Mouse (Mus musculus): ENCODE data around the gene Sphk2. TPM values are rescaled to one million over a fixed set of nuclear protein-coding genes. Genes with fewer than 3 reads are reported as not detected.
"Not testable (repeated sequence)": the region's sequence is repeated elsewhere in the genome, so short reads cannot be mapped to it uniquely, and the experiment has no call there.

Sphk2 gene
- total RNA-seq, 2 experiments from 2014 or later = 17.4 to 20.1 TPM

DNA sequence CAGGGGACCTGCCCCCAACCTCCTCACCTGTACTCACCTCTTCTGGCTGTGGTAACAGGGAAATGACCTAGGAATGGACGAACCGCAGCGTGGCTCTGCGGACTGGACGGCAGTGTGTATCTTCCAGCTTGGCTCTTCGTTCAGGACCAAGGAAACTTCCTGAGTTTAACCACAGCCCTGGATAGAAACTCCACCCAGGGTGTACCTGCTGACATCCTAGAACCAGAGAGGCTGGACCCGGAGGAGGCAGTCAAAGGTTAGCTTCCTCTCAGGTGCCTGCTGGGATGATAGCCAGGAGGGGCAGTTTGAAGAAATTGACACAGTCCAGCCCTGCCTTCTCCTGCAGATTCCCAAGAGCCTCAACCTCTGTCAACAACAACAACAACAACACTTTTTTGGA, 51.6 kb downstream of the Sphk2 start, which contains the start of gene Fut2:
Gene Fut2, minus strand, starts transcription at position 234 of the 400 bp plus-strand sequence.
- intact Hi-C loops (cut with DNase I) = no loop called here
- no peak for DNase-seq

- intact Hi-C loops (cut with DNase I) = no loop called here
Measured at GRCm38 (mm10) chr7:45665303-45666138, 52.3 kb downstream of the Sphk2 start.

GRCm38 (mm10) chr7:45661702-45662101, 56.1 kb downstream of the Sphk2 start:
- DNase-seq; intact Hi-C loops (cut with DNase I): not testable (repeated sequence)

More at GRCm38 (mm10) chr7:45665303-45666138, 52.3 kb downstream of the Sphk2 start:
- DNase-seq = no peak

DNA sequence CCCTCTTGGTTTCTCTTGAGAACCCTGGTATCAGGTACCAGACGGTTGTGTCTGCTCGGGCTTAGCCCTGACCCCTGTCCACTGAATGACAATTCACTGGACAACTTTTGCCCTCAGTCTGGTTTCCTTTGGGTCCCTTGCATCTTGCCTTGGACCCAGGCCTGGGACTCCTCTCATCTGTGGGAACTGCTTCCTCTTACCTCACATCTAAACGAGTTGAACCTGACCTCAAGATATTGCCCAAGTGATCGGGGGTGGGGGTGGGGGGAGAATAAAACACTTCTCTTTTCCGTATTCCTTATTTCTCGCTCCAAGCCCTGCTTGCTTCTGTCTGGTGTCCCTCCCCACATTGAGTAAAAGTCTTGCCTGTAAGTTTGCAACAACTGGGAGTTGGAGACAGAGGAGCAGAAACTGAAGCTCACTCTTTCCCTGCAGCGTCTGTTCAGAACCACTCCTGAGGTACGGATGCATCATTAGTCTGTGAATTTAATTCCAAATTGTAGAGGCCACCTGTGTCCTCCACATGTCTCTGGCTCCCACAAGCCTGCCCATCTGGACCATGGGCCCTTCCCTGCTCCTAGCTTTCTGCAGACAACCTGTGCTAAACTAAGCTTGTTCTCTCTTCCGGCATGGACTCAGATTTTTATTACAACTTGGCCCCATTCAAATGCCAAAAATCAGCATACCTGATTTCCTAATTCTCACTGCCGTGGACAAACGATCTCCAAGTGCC, 56.9 kb downstream of the Sphk2 start:
- intact Hi-C loops (cut with DNase I) = no loop called here
- no peak for DNase-seq

Other genes with a start within 250 kb of the Sphk2 start
- gene Tulp2, start 236.1 kb downstream of the Sphk2 start, total RNA-seq (2021) = not detected
- 1 to 10 TPM; 2.2 to 2.5 TPM for gene Gm45808, start 231.2 kb downstream of the Sphk2 start, total RNA-seq (2021)
- gene Dhdh, start 229.2 kb downstream of the Sphk2 start, total RNA-seq (2021) = 1 to 10 TPM; 4.7 to 6.0 TPM
- 100 to 1,000 TPM; 144 to 151 TPM for gene Nucb1, start 207.6 kb downstream of the Sphk2 start, total RNA-seq (2021)
- 10 to 100 TPM; 24.5 to 45.4 TPM for gene Ppp1r15a, start 191.7 kb downstream of the Sphk2 start, total RNA-seq (2021)
- gene Plekha4, start 191.7 kb downstream of the Sphk2 start, total RNA-seq (2021) = 1 to 10 TPM; 4.1 to 5.6 TPM
- under 1 TPM; 0.25 to 0.34 TPM for gene Hsd17b14, start 163.1 kb downstream of the Sphk2 start, total RNA-seq (2021)
- 10 to 100 TPM; 54.7 to 54.9 TPM for gene Bcat2, start 147.8 kb downstream of the Sphk2 start, total RNA-seq (2021)
- gene Fgf21, start 102.5 kb downstream of the Sphk2 start, total RNA-seq (2021) = not detected
- not detected for gene Fut1, start 100.7 kb downstream of the Sphk2 start, total RNA-seq (2021)
- under 1 TPM; 0.22 to 0.65 TPM for gene Izumo1, start 96.2 kb downstream of the Sphk2 start, total RNA-seq (2021)
- gene Rasip1, start 90.5 kb downstream of the Sphk2 start, total RNA-seq (2021) = 10 to 100 TPM; 51.9 to 52.4 TPM
- gene Mamstr, start 78.0 kb downstream of the Sphk2 start, total RNA-seq (2021) = 1 to 10 TPM; 7.5 to 8.5 TPM
- gene Fut2, start 51.6 kb downstream of the Sphk2 start, total RNA-seq (2021) = under 1 TPM in 1 of 2 experiments, not detected in 1; 0.38 TPM
- gene Ntn5, start 34.0 kb downstream of the Sphk2 start, total RNA-seq (2021) = under 1 TPM in 1 of 2 experiments, not detected in 1; 0.15 TPM
- under 1 TPM in 1 of 2 experiments, not detected in 1; 0.22 TPM for gene Sec1, start 23.6 kb downstream of the Sphk2 start, total RNA-seq (2021)
- gene Car11, start 18.2 kb downstream of the Sphk2 start, total RNA-seq (2021) = 1 to 10 TPM; 4.2 to 4.6 TPM
- gene Dbp, start 12.9 kb downstream of the Sphk2 start, total RNA-seq (2021) = 10 to 100 TPM; 22.7 to 29.8 TPM
- gene Rpl18, start 2.5 kb downstream of the Sphk2 start, total RNA-seq (2021) = 100 to 1,000 TPM; 698 to 700 TPM
- under 1 TPM; 0.10 to 0.12 TPM for gene Fam83e, start 3.2 kb upstream of the Sphk2 start, total RNA-seq (2021)
- not detected for gene Spaca4, start 7.8 kb upstream of the Sphk2 start, total RNA-seq (2021)
- under 1 TPM; 0.22 to 0.30 TPM for gene Lmtk3, start 65.7 kb upstream of the Sphk2 start, total RNA-seq (2021)
- not detected for gene Sult2b1, start 66.7 kb upstream of the Sphk2 start, total RNA-seq (2021)
- gene Cyth2, start 96.6 kb upstream of the Sphk2 start, total RNA-seq (2021) = 10 to 100 TPM; 91.1 to 95.1 TPM
- gene Kcnj14, start 106.8 kb upstream of the Sphk2 start, total RNA-seq (2021) = under 1 TPM; 0.69 to 0.74 TPM
- 10 to 100 TPM; 14.6 to 17.1 TPM for gene Grwd1, start 112.9 kb upstream of the Sphk2 start, total RNA-seq (2021)
- gene Kdelr1, start 154.8 kb upstream of the Sphk2 start, total RNA-seq (2021) = 100 to 1,000 TPM; 121 to 128 TPM
- under 1 TPM; 0.55 to 0.77 TPM for gene Grin2d, start 160.4 kb upstream of the Sphk2 start, total RNA-seq (2021)
- under 1 TPM in 1 of 2 experiments, not detected in 1; 0.37 TPM for gene Syngr4, start 178.7 kb upstream of the Sphk2 start, total RNA-seq (2021)
- 10 to 100 TPM; 56.8 to 58.7 TPM for gene Tmem143, start 178.9 kb upstream of the Sphk2 start, total RNA-seq (2021)
- gene Emp3, start 203.4 kb upstream of the Sphk2 start, total RNA-seq (2021) = 10 to 100 TPM; 37.0 to 44.5 TPM
- gene Ccdc114, start 206.1 kb upstream of the Sphk2 start, total RNA-seq (2021) = 1 to 10 TPM in 1 of 2 experiments, under 1 TPM in 1; 0.96 to 2.0 TPM